Mouse (Mus musculus) liver, embryonic 13.5 days (tissue): ENCODE data around the gene Kdm1a. TPM values are rescaled to one million over a fixed set of nuclear protein-coding genes. Genes with fewer than 3 reads are reported as not detected.

ENCODE experiments used
- ATAC-seq: fragments of 200-750 bp; cut with Nextera tagmentation; 2 replicates; pipeline ENCODE4 v1.8.0; 2017; ENCODE audit warnings: low read depth, mild to moderate bottlenecking, moderate number of reproducible peaks, moderate library complexity
- DNase-seq: peaks from one replicate; pipeline ENCODE4 v3.0.0; 2022
- H3K27ac ChIP-seq: fragments of 300-500 bp; sonication (generic); 2 replicates; pipeline ENCODE4 v1.5.1; 2015; ENCODE audit warnings: moderate library complexity, mild to moderate bottlenecking, inconsistent platforms
- H3K27me3 ChIP-seq: fragments of 300-500 bp; sonication (generic); 2 replicates; pipeline ENCODE4 v1.6.1; 2015; ENCODE audit warnings: mild to moderate bottlenecking, inconsistent platforms
- H3K36me3 ChIP-seq: fragments of 300-500 bp; sonication (generic); 2 replicates; pipeline ENCODE4 v1.6.1; 2015; ENCODE audit warnings: mild to moderate bottlenecking, inconsistent platforms
- H3K4me1 ChIP-seq: fragments of 300-500 bp; sonication (generic); replicated peaks from 2 replicates; pipeline ENCODE4 v1.6.1; 2015; ENCODE audit warnings: inconsistent platforms
- H3K4me2 ChIP-seq: fragments of 300-500 bp; sonication (generic); 2 replicates; pipeline ENCODE4 v1.6.1; 2015; ENCODE audit warnings: inconsistent platforms, mild to moderate bottlenecking, moderate library complexity
- H3K4me3 ChIP-seq: fragments of 300-500 bp; sonication (generic); replicated peaks from 2 replicates; pipeline ENCODE4 v1.5.1; 2015; ENCODE audit warnings: mild to moderate bottlenecking, inconsistent platforms
- H3K9ac ChIP-seq: fragments of 300-500 bp; sonication (generic); 2 replicates; pipeline ENCODE4 v1.6.1; 2015; ENCODE audit warnings: mild to moderate bottlenecking, inconsistent platforms
- H3K9me3 ChIP-seq: fragments of 300-500 bp; sonication (generic); replicated peaks from 2 replicates; pipeline ENCODE4 v1.6.1; 2016; ENCODE audit warnings: inconsistent platforms
- WGBS: fragments of 180-500 bp; shearing (Covaris S2); methylation state at CpG from one replicate; pipeline ENCODE4 v1.1.7; 2015; ENCODE audit not compliant: insufficient replicate concordance; 5-methylcytosine and 5-hydroxymethylcytosine counted together
- polyA plus RNA-seq: library from polyadenylated mRNA; unstranded; fragments of >200 nt; fragmentation: Nextera tagmentation; extraction: Ambion mirVana; gene quantifications from 2 replicates; pipeline ENCODE4 v1.2.1, GENCODE M21; 2015

The Kdm1a gene
- polyA plus RNA-seq, 1 experiment from 2014 or later = 11.8 TPM

DNA sequence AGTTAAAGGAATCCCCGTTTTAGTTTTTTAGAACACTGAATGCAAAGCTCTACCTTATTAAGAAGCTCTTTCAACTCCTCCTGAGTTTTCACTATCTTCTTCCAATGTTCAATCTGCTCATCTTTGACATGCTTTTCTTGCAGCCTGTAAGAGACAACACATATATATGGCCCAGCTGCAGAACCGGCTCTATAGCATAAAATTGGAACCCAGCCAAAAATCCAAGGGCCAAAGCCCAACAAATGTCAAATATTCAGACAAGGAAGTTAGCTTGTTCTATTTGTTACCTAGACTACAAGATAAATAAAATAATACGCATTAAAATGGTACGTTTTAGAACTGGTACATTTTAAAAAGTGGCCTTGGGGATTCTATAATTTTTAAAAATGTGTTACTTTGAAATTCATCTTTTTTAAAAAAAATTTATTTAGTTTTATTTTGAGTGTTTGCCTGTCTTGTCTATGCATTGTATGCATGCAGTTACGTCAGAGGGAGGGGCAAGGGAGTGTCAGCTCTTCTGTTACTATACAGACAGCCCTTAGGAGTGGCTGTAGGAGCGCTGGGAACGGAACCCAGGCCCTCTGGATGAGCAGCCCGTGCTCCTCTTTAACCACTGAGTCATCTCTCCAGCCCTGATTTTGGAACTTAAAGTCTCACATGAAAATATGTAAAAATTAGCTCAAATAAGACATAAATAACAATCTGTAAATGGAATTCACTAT lies 42.1 kb downstream of the Kdm1a start:
- 79% methylated on average over 8 of the region's 8 CpGs for WGBS
- ATAC-seq (no peak), DNase-seq (no peak)
- no peak overlapping the region for H3K9ac ChIP-seq
- H3K4me2 ChIP-seq = no peak overlapping the region
- H3K4me1 ChIP-seq = no peaks in the 10 kb centered on the region
- H3K27ac ChIP-seq = no peak overlapping the region
- no peak overlapping the region for H3K4me3 ChIP-seq
- no peaks in the 10 kb centered on the region for H3K27me3 ChIP-seq
- no peaks in the 10 kb centered on the region for H3K9me3 ChIP-seq
- H3K36me3 ChIP-seq = peaks cover 66% of the 10 kb centered on the region

DNA sequence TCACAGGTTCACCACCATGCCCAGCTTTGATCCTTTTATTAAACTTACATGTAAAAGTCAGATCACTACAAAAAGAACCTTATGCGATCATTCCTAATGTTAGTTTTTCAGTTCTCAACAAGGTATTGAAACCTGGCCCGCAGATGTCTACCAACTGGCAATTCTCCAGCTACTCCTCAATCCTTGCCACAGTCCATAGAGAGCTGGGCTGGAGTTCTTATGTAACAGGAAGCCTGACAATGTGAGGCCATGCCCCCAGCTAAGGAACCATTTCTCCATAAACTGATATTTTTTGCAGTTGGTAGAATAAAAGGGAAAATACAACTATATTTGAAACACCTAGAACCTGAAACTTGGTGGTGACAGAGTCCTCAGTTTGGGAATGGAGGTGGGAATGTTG lies 42.8 kb downstream of the Kdm1a start:
- Histone ChIP-seq H3K9me3 (no peaks in the 10 kb centered on the region), H3K4me2 (no peak overlapping the region), H3K4me1 (no peaks in the 10 kb centered on the region), H3K27me3 (no peaks in the 10 kb centered on the region), H3K36me3 (peaks cover 70% of the 10 kb centered on the region), H3K27ac (no peak overlapping the region), H3K4me3 (no peak overlapping the region), H3K9ac (no peak overlapping the region)
- 92% methylated on average over 2 of the region's 2 CpGs for WGBS
- ATAC-seq = no peak
- DNase-seq = no peak

GRCm38 (mm10) chr4:136557638-136558037 lies 44.9 kb downstream of the Kdm1a start:
- H3K9me3 ChIP-seq = no peaks in the 10 kb centered on the region
- H3K4me3 ChIP-seq = no peak overlapping the region
- no peak overlapping the region for H3K9ac ChIP-seq
- H3K4me1 ChIP-seq = no peaks in the 10 kb centered on the region
- H3K27me3 ChIP-seq = no peaks in the 10 kb centered on the region
- peaks cover 82% of the 10 kb centered on the region for H3K36me3 ChIP-seq
- no peak for DNase-seq
- H3K27ac ChIP-seq = no peak overlapping the region
- no peak for ATAC-seq
- 79% methylated on average over 2 of the region's 2 CpGs for WGBS
- no peak overlapping the region for H3K4me2 ChIP-seq

DNA sequence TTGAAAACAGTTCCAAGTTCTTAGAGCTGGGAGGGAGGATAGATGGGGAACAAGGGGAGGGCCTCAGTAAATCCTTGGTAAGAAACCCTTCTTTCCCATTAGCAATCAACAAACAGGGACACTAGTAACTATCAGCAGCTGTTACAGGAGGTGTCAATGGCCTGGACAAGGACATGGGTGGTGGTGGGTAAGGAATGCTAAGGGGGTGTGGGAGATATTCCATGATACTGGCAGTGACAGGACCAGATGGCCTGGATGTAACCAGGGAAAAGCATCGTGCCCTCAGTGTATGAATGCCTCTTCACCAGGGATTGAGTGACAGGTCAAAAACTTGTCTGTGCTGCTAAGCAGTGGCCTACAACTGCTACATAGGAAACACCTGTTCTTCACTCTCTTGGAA lies 49.4 kb downstream of the Kdm1a start:
- no peak overlapping the region for H3K4me2 ChIP-seq
- no peak overlapping the region for H3K27ac ChIP-seq
- ATAC-seq = no peak
- H3K4me3 ChIP-seq = no peak overlapping the region
- no peak for DNase-seq
- no peak overlapping the region for H3K9ac ChIP-seq
- 63% methylated on average over 1 of the region's 1 CpGs for WGBS
- no peaks in the 10 kb centered on the region for H3K27me3 ChIP-seq
- no peaks in the 10 kb centered on the region for H3K9me3 ChIP-seq
- no peaks in the 10 kb centered on the region for H3K4me1 ChIP-seq
- H3K36me3 ChIP-seq = peaks cover 89% of the 10 kb centered on the region

DNA sequence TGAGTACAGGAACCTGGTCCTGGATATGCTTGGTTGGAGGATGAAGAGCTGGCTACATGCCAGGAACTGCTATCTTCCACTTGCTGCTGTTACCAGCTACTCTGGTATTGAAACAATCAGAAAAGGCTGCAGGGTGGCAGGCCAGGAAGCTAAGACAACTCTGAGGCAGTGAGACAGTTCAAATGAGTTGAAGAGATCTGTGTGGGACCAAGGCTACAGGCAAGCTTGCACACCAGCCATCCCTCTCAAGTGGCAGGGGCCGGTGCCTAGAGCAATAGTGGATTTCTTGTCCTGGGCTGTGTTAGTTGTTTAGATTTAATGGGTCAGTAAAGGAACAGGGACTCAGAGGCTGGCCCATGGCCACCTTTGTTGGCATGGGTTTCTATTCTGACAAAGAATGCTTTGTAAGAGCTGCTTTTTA lies 54.1 kb downstream of the Kdm1a start:
- 82% methylated on average over 1 of the region's 1 CpGs for WGBS
- ATAC-seq (no peak), DNase-seq (no peak)
- Histone ChIP-seq H3K36me3 (peaks cover 80% of the 10 kb centered on the region), H3K4me2 (no peak overlapping the region), H3K4me3 (no peak overlapping the region), H3K27ac (no peak overlapping the region), H3K27me3 (no peaks in the 10 kb centered on the region), H3K9ac (no peak overlapping the region), H3K9me3 (no peaks in the 10 kb centered on the region), H3K4me1 (no peaks in the 10 kb centered on the region)

DNA sequence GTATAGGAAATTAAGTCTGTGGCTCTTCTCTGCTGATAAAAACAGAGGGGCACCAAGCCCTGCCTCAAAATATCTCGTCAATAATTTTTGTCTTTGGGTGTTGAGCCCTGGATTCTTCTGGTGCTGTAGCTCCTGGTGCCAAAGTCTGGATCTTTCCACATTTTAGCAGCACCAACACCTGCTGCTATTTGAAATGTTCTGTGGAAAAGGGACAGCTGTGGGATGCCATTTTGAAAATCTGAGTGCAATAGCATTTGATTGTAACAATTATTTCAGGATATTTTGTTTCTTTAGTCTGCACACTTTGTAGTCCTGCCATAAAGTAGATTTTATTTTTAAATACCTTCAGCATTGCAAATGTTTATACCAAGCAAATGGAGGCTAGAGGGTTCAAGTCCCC lies 54.8 kb downstream of the Kdm1a start:
- 64% methylated on average over 1 of the region's 1 CpGs for WGBS
- H3K27me3 ChIP-seq = no peaks in the 10 kb centered on the region
- H3K4me1 ChIP-seq = no peaks in the 10 kb centered on the region
- peaks cover 78% of the 10 kb centered on the region for H3K36me3 ChIP-seq
- H3K4me3 ChIP-seq = no peak overlapping the region
- H3K9ac ChIP-seq = no peak overlapping the region
- H3K9me3 ChIP-seq = no peaks in the 10 kb centered on the region
- ATAC-seq = no peak
- DNase-seq = no peak
- H3K27ac ChIP-seq = no peak overlapping the region
- H3K4me2 ChIP-seq = no peak overlapping the region

DNA sequence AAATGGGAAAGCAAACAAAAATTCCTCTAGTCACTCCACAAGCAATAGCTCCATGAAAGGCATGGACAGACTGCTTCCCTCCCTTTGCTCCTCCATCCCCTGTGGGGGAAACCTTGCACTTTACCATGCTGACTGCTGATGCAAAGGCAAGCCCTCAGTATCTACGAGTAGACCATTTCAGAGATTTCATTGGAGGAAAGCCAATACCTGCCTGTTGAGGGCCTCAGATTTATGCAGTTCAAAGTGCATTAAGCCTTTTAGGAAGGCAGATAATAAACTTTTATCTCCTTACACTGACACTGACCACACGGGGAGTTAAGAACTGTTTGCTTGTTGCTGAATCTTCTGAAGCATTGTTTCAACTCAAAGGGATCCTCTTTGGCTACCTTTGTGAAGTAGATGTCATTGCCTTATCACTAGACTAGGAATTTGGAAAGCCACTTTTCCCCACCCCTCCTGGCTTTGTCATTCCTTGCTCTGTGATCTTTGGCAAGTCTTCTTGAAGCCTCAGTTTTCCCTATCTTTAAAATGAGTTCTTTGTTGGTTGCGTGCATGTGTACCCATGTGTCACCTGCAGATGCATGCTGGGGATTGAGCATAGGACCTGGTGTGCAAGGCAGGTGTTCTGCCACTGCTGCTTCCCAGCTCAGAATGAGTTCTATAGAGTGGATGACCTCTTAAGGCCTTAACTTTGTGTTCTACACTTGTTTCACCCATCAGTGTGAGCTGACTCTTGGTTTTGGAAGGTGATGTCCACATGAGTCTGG lies 56.1 kb downstream of the Kdm1a start:
- 54% methylated on average over 3 of the region's 3 CpGs for WGBS
- DNase-seq (no peak), ATAC-seq (no peak)
- H3K27me3 ChIP-seq = no peaks in the 10 kb centered on the region
- H3K9me3 ChIP-seq = no peaks in the 10 kb centered on the region
- no peaks in the 10 kb centered on the region for H3K4me1 ChIP-seq
- H3K9ac ChIP-seq = no peak overlapping the region
- peaks cover 66% of the 10 kb centered on the region for H3K36me3 ChIP-seq
- no peak overlapping the region for H3K4me2 ChIP-seq
- H3K4me3 ChIP-seq = no peak overlapping the region
- H3K27ac ChIP-seq = no peak overlapping the region

- no peak overlapping the region for H3K27ac ChIP-seq
- 94% methylated on average over 3 of the region's 3 CpGs for WGBS
Measured at GRCm38 (mm10) chr4:136545151-136545550, 57.4 kb downstream of the Kdm1a start.

GRCm38 (mm10) chr4:136526412-136526811 lies 76.1 kb downstream of the Kdm1a start:
- no peak overlapping the region for H3K9ac ChIP-seq
- 19% methylated on average over 4 of the region's 4 CpGs for WGBS
- H3K36me3 ChIP-seq = no peaks in the 10 kb centered on the region
- peaks cover 24% of the 10 kb centered on the region for H3K4me1 ChIP-seq
- H3K4me3 ChIP-seq = no peak overlapping the region
- no peaks in the 10 kb centered on the region for H3K9me3 ChIP-seq
- no peak overlapping the region for H3K27ac ChIP-seq
- peak; percentile 57; the same call in 1 of the 2 replicates for ATAC-seq
- peak; percentile 25 for DNase-seq
- no peak overlapping the region for H3K4me2 ChIP-seq
- H3K27me3 ChIP-seq = no peaks in the 10 kb centered on the region

More at GRCm38 (mm10) chr4:136545151-136545550, 57.4 kb downstream of the Kdm1a start:
- peaks cover 60% of the 10 kb centered on the region for H3K36me3 ChIP-seq
- H3K4me1 ChIP-seq = no peaks in the 10 kb centered on the region
- H3K27me3 ChIP-seq = no peaks in the 10 kb centered on the region
- ATAC-seq (no peak), DNase-seq (no peak)
- H3K4me3 ChIP-seq = no peak overlapping the region
- H3K4me2 ChIP-seq = no peak overlapping the region
- no peak overlapping the region for H3K9ac ChIP-seq
- H3K9me3 ChIP-seq = no peaks in the 10 kb centered on the region

GRCm38 (mm10) chr4:136524309-136524708 lies 78.2 kb downstream of the Kdm1a start:
- H3K9ac ChIP-seq = 0 out of 2 replicates have a peak overlapping the region, but pooled peaks have one; percentile 43
- WGBS = 36% methylated on average over 2 of the region's 2 CpGs

GRCm38 (mm10) chr4:136521898-136522297 lies 80.6 kb downstream of the Kdm1a start:
- H3K4me1 ChIP-seq = peaks cover 34% of the 10 kb centered on the region
- 71% methylated on average over 5 of the region's 5 CpGs for WGBS
- no peak overlapping the region for H3K4me3 ChIP-seq

More at GRCm38 (mm10) chr4:136524309-136524708, 78.2 kb downstream of the Kdm1a start:
- Histone ChIP-seq H3K4me1 (peaks cover 27% of the 10 kb centered on the region), H3K4me3 (no peak overlapping the region), H3K27ac (0 out of 2 replicates have a peak overlapping the region, but pooled peaks have one; percentile 4), H3K9me3 (no peaks in the 10 kb centered on the region), H3K27me3 (no peaks in the 10 kb centered on the region), H3K4me2 (peak overlapping the region; percentile 1; the same call in 1 of the 2 replicates), H3K36me3 (no peaks in the 10 kb centered on the region)
- DNase-seq (peak; percentile 22), ATAC-seq (peak; percentile 88)

More at GRCm38 (mm10) chr4:136521898-136522297, 80.6 kb downstream of the Kdm1a start:
- Histone ChIP-seq H3K27me3 (no peaks in the 10 kb centered on the region), H3K36me3 (no peaks in the 10 kb centered on the region), H3K27ac (no peak overlapping the region), H3K9me3 (no peaks in the 10 kb centered on the region), H3K9ac (no peak overlapping the region), H3K4me2 (no peak overlapping the region)
- ATAC-seq (no peak), DNase-seq (no peak)
